Mouse (Mus musculus) induced T-regulatory cell, adult 2 months (primary cell): ENCODE data around the gene Ssxb8.
A peak's percentile ranks its signal among the peaks of the same experiment; 100 is the strongest.
"Not testable (repeated sequence)": the region's sequence is repeated elsewhere in the genome, so short reads cannot be mapped to it uniquely, and the experiment has no call there.

ENCODE experiments used
- DNase-seq: peaks from one replicate; pipeline ENCODE4 v3.0.0-alpha.2; 2012; ENCODE audit warnings: low read depth

Gene Ssxb8

DNA sequence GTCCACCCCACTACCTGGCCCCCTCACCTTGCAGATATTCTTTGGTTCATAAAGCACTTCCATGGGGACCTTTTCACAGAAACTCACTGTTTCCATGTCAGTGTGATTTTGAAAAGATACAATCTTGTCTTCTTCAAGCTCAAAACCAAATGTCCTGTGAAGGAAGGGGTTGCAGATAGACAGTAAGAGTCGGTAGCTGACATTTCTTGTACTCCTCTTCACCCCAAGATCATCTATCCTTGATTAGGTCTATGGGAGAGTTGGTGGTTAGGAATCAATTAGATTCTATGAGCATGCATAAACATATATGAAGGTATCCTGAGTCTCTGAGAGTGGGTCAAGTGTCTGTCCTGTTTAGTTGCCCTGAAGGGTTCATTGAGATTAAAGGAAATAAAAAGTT lies at the start of gene Ssxb8:
Gene Ssxb8, minus strand, starts transcription at position 101 of the 400 bp plus-strand sequence.
- DNase-seq: not testable (repeated sequence)

DNA sequence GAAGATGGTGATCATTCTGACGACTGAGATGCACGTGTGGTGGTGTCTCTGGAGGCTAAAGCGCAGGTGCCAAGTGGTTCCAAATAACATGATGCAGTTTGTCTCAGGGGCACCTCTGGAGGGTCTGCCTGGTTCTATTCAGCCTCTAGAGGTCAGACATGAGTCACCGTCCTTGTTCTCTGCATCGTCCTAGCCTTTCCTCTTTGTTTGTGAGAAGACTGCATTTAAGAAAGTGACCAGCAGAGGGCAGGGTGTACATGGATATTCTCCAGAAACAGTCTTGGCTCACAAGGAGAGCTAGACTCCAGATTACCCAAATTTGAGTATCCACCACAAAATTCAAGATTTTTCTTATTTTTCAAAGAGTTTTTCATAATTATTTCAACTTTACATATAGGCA lies 42.3 kb upstream of the Ssxb8 start:
- DNase-seq: peak; percentile 15

GRCm38 (mm10) chrX:8663085-8663484 lies 27.6 kb downstream of the Ssxb8 start:
- DNase-seq: no peak
